Mouse (Mus musculus) thymus, postnatal 36 days (tissue): ENCODE measurements around the gene Celf2.

Experiments used
- DNase-seq, 2 experiments: peaks; one replicate each; pipeline ENCODE4 v3.0.0; 2022; ENCODE audit warnings: mixed read lengths in 2 of 2

Celf2 gene

DNA sequence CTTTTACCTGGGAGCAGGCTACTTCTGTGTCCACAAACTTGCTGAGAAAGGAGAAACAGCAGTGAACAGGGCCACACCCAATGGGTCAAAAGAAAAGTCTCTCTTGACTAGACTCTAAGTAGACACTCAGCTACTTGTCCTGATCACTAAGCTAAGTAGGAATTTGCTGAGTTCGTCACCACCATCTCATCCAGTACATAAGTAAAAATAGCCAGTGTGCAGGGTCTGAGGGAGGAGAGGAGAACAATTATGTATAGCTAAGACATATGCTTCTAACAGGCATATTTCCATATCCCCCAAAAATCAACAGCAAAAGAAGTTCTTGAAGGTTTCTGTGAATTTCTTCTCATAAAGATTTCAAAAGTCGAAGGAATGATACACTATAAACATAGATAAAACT lies 615.8 kb downstream of the Celf2 start:
- no peak for DNase-seq

DNA sequence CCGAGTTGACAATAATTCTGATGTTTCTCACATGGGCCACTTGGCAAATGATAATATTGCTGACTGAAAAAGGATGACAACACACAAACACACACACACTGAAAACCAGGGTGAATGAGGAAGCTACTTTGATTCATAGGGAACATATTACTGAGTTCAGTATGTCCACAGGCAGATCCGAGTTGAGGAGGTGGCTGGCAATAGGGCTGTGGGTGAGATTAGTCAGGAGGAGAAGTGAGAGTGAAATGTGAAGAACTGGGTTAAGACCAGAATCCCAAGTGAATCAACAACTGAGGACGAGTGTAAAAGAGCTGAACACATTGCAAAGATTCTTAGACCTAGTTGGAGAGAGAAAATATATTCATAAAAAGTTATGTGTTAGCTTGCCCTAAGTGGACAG lies 616.3 kb downstream of the Celf2 start:
- DNase-seq, result no peak

DNA sequence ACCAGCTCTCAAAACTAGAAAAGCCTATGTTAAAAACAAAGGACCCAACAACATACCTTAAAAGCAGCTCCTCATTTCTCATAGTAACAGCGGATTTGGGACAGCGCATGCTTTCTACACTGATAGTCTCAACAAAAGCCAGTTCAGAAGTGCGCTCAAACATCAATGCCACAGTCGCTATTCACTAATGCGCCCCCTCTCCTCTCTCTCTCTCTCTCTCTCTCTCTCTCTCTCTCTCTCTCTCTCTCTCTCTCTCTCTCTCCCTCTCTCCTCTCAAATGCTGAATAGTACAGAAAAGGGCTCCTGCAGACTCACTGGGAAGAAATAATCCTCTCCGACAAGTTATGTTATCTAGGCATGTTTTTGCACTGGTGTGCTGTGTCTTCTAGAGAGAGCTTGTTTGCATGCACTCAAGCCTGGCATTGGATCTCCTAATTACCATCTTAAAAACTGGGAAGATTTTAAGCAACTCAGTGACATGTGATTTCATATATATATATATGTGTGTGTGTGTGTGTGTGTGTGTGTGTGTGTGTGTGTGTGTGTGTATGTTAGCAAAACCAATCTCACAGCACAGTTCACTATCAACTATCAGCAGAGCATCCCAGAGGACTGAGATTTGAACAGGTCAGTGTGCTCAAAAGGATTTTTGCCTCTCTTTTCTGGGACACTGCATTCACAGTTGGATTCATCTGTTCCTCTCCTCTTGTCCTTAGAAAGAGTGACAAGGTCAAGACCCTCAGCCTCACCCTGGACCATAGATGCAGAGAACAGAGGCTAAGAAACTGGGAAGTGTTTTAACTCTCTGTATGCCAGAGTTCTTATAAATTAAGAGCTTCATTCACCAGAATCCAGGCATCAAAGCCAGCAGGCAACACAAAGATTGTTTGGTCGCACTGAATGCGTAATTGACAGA lies 624.3 kb downstream of the Celf2 start:
- DNase-seq, result no peak

DNA sequence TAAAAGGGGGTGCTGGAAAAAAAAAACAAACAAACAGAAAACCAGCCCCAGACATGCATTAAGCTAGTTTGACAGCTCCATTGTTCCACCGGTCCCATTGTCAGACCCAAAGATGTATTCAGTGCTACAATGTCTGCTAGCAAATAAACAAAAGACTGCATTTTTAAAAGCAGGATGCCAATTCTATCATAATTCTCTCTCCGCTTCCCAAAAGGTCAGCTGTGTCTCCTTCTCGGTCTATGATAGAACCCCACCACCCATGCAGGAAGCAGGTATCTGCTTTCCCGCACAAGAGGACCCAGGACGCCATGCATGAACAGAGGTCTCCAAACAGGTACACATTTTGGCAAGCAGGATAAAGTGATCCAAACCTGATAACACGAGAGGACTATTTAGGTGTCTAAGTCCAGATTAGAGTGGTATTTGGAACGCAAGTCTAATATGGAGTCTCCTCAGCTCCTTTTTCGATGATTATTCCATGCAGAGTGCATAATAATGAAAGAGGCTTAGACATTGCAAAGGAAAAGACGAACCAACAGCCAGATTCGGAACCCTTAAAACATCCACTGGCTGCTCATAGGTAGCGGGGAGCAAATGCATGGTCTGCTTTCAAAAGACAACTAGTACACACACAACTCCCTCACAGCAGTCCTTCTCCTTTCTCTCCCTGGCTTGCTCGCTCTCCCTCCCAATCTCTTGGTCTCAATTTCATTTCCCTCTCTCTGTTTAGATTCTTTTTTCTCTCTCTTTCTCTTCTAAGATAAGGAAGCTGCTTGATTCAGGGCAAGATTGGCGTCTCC lies 625.2 kb downstream of the Celf2 start:
- DNase-seq, result no peak

DNA sequence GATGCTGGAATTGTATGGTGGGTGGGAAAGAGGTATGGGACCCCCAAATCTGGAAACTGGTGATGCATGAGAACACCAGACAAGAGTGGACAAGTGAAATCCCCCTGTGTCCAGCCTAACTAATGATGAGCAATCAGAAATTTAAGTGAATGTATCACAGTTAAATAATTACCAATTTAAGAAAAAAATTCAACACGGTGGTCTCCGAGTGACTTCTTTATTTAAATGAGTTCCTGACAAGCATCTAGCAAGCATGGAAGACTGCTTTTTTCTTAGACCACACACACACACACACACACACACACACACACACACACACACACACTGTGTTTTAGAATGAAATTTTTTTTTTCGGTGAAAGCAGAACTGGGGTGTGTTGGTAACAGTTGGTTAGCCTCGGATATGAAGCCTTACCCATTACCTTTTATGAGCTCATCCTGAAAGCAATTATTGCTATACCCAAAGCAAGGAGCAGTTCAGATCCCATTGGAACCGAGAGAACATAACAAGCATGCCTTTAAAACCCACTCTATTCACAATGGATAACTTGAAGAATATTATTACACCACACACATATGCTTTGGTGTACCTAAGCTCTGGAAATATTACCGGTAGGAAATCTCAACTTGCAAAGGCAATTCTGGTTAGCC lies 627.0 kb downstream of the Celf2 start:
- no peak for DNase-seq

DNA sequence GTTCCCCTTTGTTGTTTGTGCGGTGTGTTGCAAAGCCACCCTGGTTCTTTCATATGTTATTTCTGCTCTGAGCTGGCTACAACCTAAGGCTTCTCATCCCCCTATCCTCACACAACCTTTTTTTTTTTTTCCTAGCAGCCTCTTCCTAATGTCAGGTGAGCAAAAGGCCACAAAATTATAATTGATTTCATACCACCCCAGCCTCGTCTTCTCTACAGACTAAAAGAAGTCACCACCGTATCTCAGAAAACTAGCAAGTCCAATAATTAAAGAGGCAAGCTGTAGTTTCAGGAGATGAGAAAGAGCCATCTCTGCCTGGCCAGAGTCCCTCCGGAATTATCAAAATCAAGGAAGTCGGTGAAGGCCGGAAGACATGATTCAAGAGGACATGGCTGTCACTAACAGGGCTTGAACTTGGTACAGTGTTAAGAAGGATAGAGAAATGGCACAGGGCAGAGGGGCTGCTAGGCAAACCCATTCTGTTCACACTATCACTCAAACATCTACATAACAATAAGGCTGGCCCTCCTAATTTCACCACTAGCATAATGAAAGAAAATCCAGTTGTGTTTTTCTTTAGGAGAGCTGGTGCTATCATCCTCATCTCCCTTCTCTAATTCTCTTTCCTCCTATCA lies 628.3 kb downstream of the Celf2 start:
- DNase-seq, result no peak

DNA sequence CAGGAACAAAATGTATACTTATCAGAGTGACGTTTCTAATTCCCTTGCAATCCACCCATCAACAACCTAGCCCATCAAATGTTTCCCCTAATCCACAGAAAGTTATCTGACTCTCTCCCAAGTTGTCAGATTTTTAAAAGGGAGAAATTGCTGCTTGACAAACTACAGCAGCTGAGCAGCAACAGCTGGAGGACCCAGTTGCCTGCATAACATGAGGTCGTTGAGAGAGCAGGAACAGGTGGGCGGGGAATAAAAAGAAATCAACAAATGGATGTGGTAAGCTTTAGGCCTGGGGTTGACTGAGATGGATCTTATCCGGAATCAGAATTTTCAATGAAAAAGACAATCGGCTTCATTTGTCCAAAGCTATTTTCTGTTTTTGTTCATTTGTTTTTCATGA lies 632.3 kb downstream of the Celf2 start:
- DNase-seq, result no peak

DNA sequence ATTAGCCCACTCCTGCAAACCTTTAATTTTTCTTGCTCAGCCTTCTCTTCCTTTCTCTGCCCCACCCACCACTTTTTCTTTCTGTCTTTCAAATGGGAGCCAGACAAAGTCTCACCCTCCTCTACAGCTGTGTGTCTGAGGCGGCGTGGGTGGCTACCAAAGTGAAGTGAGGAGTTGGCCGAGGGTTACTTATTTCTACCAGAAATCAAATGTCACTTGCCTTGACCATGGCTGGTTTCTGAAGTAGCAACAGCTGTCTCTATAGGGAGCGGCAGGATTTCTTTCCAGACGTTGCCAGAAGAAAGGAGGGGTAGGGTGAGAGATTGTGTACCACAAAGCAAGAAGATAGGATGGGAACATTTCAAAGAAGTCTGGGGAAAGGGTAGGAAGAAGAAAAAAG lies 632.8 kb downstream of the Celf2 start:
- no peak for DNase-seq

DNA sequence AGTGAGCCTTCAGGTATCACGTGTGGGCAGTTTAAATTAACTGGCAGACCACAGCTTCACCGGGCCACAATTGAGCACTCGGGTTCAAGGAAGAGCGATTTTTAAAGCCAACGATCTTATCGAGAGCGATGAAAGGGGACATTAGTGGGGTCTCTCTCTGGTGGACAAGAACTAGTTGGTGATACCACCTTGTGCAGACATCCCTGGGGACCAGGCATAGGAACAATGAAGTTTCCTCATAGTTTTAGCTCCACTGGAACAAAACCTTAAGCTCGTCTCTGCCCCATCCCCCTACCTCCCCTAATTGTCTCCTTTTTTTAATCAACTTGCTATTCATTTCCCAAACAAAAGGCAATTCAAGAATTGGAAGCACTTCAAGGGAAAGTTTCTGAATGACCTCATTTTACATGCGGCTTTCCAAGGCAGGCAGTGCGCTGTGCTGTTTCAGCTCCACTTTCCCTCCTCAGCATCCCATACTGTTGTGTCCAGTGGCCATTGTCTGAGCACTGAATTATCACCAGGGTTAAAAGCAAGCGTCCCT lies 634.2 kb downstream of the Celf2 start:
- DNase-seq, result no peak

DNA sequence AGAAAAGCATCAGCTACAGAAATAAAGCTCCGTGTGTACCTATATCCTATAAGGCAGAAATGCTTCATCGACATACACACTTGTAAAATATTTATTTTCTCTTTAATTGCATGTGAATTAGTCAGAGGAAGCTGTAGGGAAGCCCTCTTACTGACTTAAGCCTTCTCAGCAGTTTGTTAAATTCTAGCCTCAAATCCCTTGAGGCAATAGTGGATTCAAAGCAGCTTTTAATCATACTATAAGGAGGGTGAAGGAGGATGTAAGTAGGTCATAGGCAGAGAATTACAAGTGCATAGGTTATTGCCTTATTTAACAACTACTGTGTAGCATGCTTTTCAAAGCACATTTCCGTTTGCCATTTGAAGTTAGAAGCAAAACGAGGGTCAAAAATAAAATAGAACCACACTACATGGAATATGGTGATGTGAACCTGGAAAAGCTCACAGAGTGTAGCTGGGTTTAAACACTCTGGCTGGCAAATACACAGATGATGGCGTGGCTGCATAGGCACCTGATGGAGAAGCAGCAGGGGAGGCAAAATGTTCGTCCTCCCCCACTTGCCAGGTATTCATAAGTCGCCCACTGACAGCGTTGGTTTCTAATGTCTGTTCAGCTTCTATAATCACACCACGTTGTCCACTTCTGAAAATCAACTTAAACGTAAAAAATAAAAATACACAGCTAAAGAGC lies 635.0 kb downstream of the Celf2 start:
- DNase-seq, result no peak

DNA sequence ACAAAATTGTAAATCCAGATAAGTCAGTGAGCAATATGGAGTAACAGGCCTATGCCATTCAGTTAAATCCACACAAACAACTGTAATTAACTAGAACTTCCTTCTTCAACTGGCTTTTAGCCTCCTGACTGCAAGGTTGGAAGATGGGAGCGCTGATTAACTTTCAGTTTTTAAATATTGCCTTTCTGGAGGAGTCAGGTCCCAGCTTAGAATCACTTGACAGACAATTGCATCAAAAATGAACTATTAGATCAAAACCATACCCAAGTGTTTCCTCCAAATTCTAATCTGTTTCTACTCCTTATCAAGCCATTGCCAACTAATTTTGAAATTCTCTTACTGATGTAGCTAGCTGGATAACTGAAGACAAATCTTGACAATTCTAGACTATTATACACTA lies 635.7 kb downstream of the Celf2 start:
- no peak for DNase-seq

DNA sequence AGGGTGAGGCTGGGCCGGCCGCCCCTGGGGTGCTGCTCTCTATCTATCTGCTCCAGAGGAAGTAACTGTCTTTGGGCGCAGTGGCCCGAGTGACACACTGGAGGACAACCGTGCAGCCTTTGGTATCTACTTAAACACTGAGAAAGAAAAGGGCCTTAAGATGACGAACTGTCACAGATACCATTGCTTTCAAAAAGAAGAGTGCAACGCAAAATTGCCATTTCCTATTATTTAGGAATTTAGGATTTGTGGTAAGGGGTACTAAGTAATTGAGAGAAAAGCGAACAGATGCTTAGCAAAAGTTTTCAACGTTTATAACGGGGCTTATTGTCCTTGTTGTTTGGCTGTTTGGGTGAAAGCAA lies 636.5 kb downstream of the Celf2 start:
- DNase-seq, result no peak

DNA sequence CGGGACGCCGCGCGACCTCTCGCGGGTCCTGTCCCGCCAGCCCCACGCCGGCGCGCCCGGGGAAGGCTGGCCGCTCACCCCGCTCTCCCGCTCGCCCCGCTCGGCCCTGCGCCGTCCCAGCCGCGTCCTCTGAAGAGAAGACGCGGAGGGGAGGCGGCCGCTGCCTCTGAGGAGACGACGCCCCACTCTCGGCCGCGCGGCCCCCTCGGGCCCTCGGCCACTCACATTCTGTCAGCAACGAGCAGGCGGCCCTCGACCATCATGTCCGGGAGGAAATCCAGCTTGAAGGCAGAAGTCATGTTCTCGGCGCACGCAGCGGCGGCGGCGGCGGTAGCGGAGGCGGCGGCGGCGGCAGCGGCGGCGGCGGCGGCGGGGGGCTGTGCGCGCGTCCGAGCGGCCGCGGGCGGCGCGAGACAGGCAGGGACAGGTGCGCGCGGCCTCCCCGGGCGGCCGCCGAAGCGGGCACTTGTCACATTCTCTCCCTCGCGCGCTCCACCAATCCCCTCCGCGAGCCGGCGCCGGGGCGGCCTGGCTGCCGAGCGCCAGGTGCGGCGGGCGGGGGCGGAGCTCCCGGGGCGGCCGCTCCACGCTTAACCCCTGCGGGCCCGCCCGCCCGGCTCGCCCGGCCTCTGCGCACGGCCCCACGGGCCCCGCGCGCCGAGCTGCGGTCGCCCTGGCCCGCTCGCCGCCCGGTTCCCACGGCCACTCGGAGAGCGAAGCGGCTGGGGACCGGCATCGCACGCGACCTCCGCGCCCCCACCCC lies 637.1 kb downstream of the Celf2 start:
- peak; percentile 79 to 87 for DNase-seq

DNA sequence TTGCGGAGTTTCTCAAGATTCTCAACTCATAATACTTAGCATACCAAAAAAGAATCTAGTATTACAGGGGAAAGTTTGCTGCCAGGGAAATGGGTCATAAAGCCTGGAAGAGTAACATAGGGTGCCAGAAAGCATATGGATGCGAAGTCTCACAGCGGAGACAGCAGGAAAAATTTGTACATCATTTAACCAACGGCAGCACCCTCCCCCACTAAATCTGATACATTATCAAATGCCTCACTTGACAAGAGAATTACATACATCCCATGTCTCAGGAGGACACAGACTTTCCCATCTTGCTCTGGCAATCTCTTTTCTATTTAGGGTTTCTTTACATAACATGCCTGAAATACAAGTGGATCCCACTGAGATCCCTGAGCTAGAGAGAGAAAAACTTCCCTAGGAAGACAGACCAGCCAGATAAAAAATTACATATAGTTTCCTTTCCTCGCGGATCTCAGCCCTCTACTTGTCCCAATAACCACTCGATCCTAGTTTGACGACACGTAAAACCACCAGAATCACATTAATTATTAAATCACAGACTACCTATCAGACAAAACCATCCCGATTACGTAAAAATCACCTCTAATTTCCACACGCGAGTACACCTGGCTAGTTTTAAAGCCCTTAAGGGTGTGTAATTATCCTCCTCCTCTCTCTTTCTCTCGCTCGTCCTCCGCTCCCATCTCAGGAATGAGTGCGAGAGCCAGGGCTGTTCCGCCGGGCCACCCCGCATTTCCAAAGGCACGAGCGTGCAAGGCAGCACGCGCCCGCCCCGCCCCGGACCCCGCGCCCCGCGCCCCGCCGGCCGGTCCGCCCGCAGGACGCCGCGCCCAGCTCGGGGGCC lies 637.9 kb downstream of the Celf2 start:
- DNase-seq, result no peak

DNA sequence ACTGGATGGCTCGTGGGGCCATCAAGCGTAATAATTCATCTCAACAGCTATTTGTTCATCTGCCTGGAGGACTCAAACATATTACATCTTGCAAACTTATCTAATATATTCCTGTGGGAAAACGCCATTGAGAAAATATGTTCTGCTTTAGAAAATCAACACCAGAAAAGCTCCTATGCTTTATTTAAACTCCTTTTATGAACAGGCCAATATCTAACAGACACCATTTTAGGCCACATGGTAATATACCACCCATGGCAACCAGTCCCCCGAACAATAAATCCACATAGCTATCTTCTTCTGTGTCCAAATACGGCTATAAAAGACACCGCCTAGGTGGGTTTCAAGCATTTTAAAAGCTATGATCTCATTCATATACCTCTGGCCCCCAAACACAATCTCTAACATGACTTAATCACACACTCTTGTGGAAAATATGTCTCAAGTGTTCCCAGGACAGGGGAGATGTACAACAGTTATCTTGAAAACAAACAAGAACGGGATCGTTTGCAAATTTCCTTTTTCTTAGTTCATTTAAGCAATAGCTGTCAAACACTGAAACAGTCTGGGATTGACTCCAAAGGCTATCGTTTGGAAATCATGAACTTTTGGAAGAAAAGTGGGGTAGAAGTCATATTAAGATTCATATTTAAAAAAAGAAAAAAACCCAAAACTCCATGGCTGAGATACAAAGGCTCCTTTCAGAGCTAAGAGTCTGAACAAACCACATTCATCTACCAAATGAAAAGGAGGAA lies 639.2 kb downstream of the Celf2 start:
- DNase-seq, result no peak

DNA sequence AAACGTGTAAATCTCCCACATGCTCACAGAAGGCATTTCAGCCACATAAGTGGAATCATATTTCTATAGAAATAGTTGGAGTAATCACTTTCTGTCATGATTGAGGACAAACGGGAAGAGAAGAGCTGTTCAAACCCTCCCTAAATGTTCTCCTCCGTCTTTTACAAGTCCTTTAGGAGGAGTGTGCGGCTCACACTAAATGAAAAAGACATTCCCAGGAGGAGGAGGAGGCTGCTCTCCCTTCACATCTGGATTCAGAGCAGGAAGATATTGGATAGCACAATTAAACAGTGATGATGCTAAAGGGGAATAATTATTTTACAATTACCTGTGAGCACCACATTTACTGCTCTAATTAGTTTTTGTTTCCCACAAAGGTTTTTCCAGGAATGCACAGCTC lies 642.1 kb downstream of the Celf2 start:
- no peak for DNase-seq

DNA sequence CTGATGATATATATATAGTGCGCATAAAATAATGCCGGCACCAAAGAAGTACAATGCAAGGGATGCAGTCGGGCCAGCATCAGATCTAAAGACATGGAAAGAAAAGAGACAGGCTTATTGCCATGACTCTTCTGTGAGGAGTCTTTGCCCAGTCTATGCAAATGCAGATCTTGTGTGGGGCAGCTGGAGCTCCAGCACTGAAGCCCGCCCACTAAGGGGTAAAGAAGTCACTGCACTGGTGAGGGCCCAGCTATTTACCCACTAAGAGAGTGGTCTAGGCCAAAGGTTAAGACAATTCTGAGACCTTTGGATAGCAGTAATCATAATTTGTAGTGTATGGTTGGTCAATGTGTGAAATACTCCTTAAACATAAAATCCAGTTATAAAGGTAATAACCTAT lies 643.6 kb downstream of the Celf2 start:
- DNase-seq, result no peak

DNA sequence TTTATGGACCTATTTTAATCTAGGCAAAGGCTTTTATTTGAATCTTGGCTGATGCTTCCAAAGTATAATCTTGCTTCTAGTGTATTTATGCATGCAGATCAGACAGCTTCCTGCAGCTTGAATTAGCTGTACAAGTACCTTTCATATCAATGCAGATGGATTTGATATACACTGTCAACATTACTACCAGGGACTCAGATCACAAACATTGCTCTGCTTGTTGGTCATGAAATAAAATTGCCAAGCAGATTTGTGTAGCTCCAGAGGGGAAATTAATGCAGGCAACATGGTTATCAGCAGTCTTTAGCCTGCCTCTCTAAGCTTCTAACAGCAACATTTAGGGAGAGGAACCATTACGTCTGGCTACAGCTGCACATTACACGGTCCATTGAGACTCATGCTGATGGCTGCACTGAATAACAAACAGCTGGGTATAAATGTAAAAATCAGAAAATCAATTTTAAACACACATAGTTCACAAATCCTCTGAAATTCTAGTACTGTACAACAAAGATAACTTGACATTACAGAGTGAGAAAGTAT lies 659.2 kb downstream of the Celf2 start:
- DNase-seq, result no peak

DNA sequence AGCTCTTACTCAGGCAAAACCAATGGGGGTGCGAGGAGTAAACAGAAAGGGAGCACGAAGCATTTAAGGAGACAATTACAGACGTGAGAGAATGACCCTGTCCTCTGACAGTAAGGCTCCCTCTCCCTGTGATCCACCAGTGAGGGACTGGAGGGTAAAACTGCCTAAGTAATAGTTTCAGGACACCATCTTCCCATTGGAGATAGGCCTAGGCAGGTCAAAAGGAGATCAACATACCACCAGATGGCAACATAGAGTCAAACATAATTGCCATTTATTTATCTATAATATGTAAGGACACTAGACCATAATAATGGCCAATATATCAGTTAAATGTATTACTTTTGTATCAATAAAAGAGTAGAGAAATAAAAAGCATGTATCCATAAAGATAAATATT lies 660.0 kb downstream of the Celf2 start:
- DNase-seq, result no peak
